Mouse (Mus musculus): ENCODE data around the gene Bex1.

Bex1 gene

DNA sequence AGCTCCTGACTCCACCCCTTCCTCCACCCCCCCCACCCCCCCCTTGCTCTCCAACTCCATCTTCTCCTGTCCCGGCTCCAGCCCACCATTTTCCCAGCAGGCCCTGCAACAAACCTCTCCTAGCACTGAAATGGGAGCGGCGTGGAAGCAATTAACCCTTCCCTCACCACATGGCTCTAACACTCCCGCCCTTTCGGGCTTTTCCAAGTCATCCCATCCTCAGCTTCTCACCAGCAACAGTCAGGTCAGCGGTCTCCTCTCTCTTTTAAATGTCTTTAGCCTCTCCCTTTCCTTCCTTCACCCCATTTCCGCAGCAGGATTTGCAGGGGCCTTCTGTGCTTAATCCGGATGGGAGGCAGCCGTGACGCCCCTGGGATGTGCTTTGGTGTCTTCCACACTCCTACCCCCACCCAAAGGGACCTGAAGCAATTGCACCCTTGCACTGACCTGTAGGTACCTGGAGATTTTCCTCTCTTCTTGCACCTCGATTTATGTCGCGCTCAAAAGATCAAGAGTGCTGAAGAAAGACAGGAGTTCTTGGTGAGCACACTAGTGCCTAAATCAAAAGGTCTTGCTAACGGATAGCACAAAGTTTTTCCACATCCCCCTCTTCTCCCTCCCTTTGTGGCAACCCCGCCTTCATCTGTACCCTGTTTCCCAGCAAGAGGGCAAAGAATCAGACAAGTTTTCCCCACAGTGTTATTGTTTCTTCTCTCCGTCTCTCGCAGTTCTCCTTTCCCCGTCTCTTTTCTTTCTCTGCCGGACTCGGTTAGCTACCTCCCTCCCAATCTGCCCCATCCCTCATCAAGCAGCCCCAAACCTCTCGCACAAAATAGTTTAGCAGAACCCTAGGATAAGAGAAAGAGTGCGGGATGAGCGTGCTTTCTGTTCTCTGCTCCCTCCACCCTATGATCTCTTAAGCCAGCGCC, 43.9 kb downstream of the Bex1 start:
- DNase-seq, result peak; percentile 68 to 83

DNA sequence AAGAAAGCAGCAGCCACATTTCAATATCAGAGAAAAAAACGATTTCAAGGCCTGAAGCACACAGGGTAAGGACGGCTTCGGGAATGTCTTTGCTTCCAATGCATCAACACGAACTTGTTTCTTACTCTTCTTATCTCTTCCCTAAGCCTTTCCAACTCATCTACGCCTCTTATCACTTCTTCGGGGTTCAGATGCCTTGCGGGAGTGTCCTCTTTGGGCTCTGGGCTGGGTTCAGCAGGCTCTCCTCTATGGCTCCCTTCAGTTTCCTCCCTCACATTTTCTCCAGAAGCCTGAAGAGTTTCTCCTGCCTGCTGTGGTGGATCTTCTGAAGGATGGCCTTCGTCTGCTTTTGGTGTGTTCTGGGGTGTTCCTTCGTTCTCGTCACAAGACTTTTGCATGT, 44.7 kb downstream of the Bex1 start:
- DNase-seq, result no peak
